Mouse (Mus musculus) MEL (cell line): ENCODE measurements around the gene Kcmf1. TPM values are rescaled to one million over a fixed set of nuclear protein-coding genes. Genes with fewer than 3 reads are reported as not detected.

ENCODE experiments used
- DNase-seq: peaks from one replicate; pipeline ENCODE4 v3.0.0; 2011; ENCODE audit warnings: low read depth, low spot score
- H3K27ac ChIP-seq: 2 replicates; pipeline ENCODE4 v1.5.1; 2012; ENCODE audit warnings: low read depth, mild to moderate bottlenecking, control low read depth, low read length, moderate library complexity; ENCODE audit not compliant: control insufficient read depth
- H3K27me3 ChIP-seq, 2 experiments: fragments of 150-350 bp in 1 of 2; sonication (generic) in 1 of 2; 2 replicates each; pipeline ENCODE4 v1.6.1; 2012; ENCODE audit warnings: low read length in 2 of 2, mild to moderate bottlenecking in 2 of 2, improper control_type of control experiment in 1 of 2, moderate library complexity in 1 of 2; ENCODE audit not compliant: insufficient read depth in 2 of 2, control insufficient read depth in 1 of 2
- H3K36me3 ChIP-seq, 2 experiments: 2 replicates each; pipeline ENCODE4 v1.6.1; 2012 to 2014; ENCODE audit warnings: low read length in 2 of 2, improper control_type of control experiment in 1 of 2, inconsistent platforms in 1 of 2, mild to moderate bottlenecking in 1 of 2; ENCODE audit not compliant: insufficient read depth in 2 of 2, control insufficient read depth in 1 of 2
- H3K4me1 ChIP-seq, 2 experiments: fragments of 150-350 bp in 1 of 2; sonication (generic) in 1 of 2; 2 replicates each; pipeline ENCODE4 v1.6.1; 2012; ENCODE audit warnings: low read length in 2 of 2, improper control_type of control experiment in 1 of 2, mild to moderate bottlenecking in 1 of 2; ENCODE audit not compliant: insufficient read depth in 2 of 2, control insufficient read depth in 1 of 2
- H3K4me3 ChIP-seq, 2 experiments: fragments of 150-350 bp in 1 of 2; sonication (generic) in 1 of 2; 2 replicates each; pipeline ENCODE4 v1.5.1; 2012; ENCODE audit warnings: low read depth in 2 of 2, low read length in 2 of 2, mild to moderate bottlenecking in 2 of 2, moderate library complexity in 2 of 2, control low read depth in 1 of 2, improper control_type of control experiment in 1 of 2; ENCODE audit not compliant: control insufficient read depth in 1 of 2, insufficient read depth in 1 of 2
- H3K79me2 ChIP-seq: 2 replicates; pipeline ENCODE4 v1.6.1; 2012; ENCODE audit warnings: mild to moderate bottlenecking, low read length, moderate library complexity; ENCODE audit not compliant: control insufficient read depth, poor library complexity, insufficient read depth
- H3K9ac ChIP-seq: 2 replicates; pipeline ENCODE4 v1.6.1; 2012; ENCODE audit warnings: low read depth, mild to moderate bottlenecking, control low read depth, low read length, moderate library complexity; ENCODE audit not compliant: control insufficient read depth, poor library complexity, severe bottlenecking
- H3K9me3 ChIP-seq: fragments of 150-350 bp; sonication (generic); replicated peaks from 2 replicates; pipeline ENCODE4 v1.6.1; 2012; ENCODE audit warnings: mild to moderate bottlenecking, low read length, improper control_type of control experiment, moderate library complexity; ENCODE audit not compliant: insufficient read depth
- BHLHE40 ChIP-seq: IDR thresholded peaks from 2 replicates; pipeline ENCODE4 v1.6.1; 2012; ENCODE audit warnings: low read depth, mild to moderate bottlenecking, inconsistent platforms, low read length, improper control_type of control experiment, borderline replicate concordance
- CHD1 ChIP-seq: IDR thresholded peaks from 2 replicates; pipeline ENCODE4 v1.6.1; 2012; ENCODE audit warnings: low read depth, mild to moderate bottlenecking, inconsistent platforms, low read length, improper control_type of control experiment
- CHD2 ChIP-seq: IDR thresholded peaks from 2 replicates; pipeline ENCODE4 v1.6.1; 2011; ENCODE audit warnings: low read length, improper control_type of control experiment
- CTCF ChIP-seq, 3 experiments: IDR thresholded peaks in 2 of 3; conservative IDR thresholded peaks in 1 of 3; 2 replicates each; pipeline ENCODE4 v1.5.1; 2011 to 2012; ENCODE audit warnings: low read length in 3 of 3, low read depth in 2 of 3, mild to moderate bottlenecking in 2 of 3, improper control_type of control experiment in 1 of 3, inconsistent platforms in 1 of 3, mixed read lengths in 1 of 3, moderate library complexity in 1 of 3; ENCODE audit not compliant: control insufficient read depth in 1 of 3, insufficient read depth in 1 of 3, poor library complexity in 1 of 3, severe bottlenecking in 1 of 3
- E2F4 ChIP-seq: IDR thresholded peaks from 2 replicates; pipeline ENCODE4 v1.6.1; 2011; ENCODE audit warnings: low read depth, low read length, improper control_type of control experiment, borderline replicate concordance
- ELF1 ChIP-seq: IDR thresholded peaks from 2 replicates; pipeline ENCODE4 v1.6.1; 2014; ENCODE audit warnings: low read depth, mild to moderate bottlenecking, inconsistent platforms, low read length, improper control_type of control experiment, moderate library complexity
- EP300 ChIP-seq, 2 experiments: IDR thresholded peaks; 2 replicates each; pipeline ENCODE4 v1.6.1; 2011; ENCODE audit warnings: improper control_type of control experiment in 2 of 2, low read length in 2 of 2, low read depth in 1 of 2, mild to moderate bottlenecking in 1 of 2
- GABPA ChIP-seq: IDR thresholded peaks from 2 replicates; pipeline ENCODE4 v1.6.1; 2012; ENCODE audit warnings: low read depth, mild to moderate bottlenecking, inconsistent platforms, low read length, improper control_type of control experiment, moderate library complexity
- GATA1 ChIP-seq: IDR thresholded peaks from 2 replicates; pipeline ENCODE4 v1.6.1; 2011; ENCODE audit warnings: low read depth, low read length, improper control_type of control experiment
- HCFC1 ChIP-seq: IDR thresholded peaks from 2 replicates; pipeline ENCODE4 v1.6.1; 2012; ENCODE audit warnings: low read depth, mild to moderate bottlenecking, inconsistent platforms, low read length, improper control_type of control experiment, moderate library complexity
- JUND ChIP-seq: IDR thresholded peaks from 2 replicates; pipeline ENCODE4 v1.6.1; 2011; ENCODE audit warnings: low read depth, mild to moderate bottlenecking, improper control_type of control experiment, low read length
- KAT2A ChIP-seq: conservative IDR thresholded peaks from 2 replicates; pipeline ENCODE4 v1.6.1; 2012; ENCODE audit warnings: low read depth, low read length, improper control_type of control experiment, inconsistent platforms
- MAFK ChIP-seq: IDR thresholded peaks from 2 replicates; pipeline ENCODE4 v1.6.1; 2011; ENCODE audit warnings: low read depth, mild to moderate bottlenecking, low read length, improper control_type of control experiment, borderline replicate concordance
- MAX ChIP-seq: IDR thresholded peaks from 2 replicates; pipeline ENCODE4 v1.6.1; 2011; ENCODE audit warnings: low read length, improper control_type of control experiment
- MAZ ChIP-seq: IDR thresholded peaks from 2 replicates; pipeline ENCODE4 v1.6.1; 2012; ENCODE audit warnings: low read depth, mild to moderate bottlenecking, inconsistent platforms, low read length, improper control_type of control experiment
- MEF2A ChIP-seq: IDR thresholded peaks from 2 replicates; pipeline ENCODE4 v1.6.1; 2014; ENCODE audit warnings: low read depth, mild to moderate bottlenecking, inconsistent platforms, low read length, improper control_type of control experiment; ENCODE audit not compliant: poor library complexity, insufficient replicate concordance, severe bottlenecking; ENCODE audit errors: extremely low read depth
- MXI1 ChIP-seq: IDR thresholded peaks from 2 replicates; pipeline ENCODE4 v1.6.1; 2011; ENCODE audit warnings: mild to moderate bottlenecking, low read depth, low read length, improper control_type of control experiment
- MYB ChIP-seq: IDR thresholded peaks from 2 replicates; pipeline ENCODE4 v1.6.1; 2011; ENCODE audit warnings: mild to moderate bottlenecking, low read depth, low read length, improper control_type of control experiment
- MYC ChIP-seq: IDR thresholded peaks from 2 replicates; pipeline ENCODE4 v1.6.1; 2011; ENCODE audit warnings: low read depth, mild to moderate bottlenecking, low read length, improper control_type of control experiment, moderate library complexity
- NELFE ChIP-seq: IDR thresholded peaks from 2 replicates; pipeline ENCODE4 v1.6.1; 2011; ENCODE audit warnings: low read depth, low read length, improper control_type of control experiment
- NRF1 ChIP-seq: IDR thresholded peaks from 2 replicates; pipeline ENCODE4 v1.6.1; 2014; ENCODE audit warnings: low read depth, mild to moderate bottlenecking, inconsistent platforms, low read length, improper control_type of control experiment, moderate library complexity; ENCODE audit not compliant: poor library complexity, insufficient read depth, severe bottlenecking
- POLR2A ChIP-seq, 2 experiments: IDR thresholded peaks; 2 replicates each; pipeline ENCODE4 v1.6.1; 2011 to 2012; ENCODE audit warnings: low read length in 2 of 2, mild to moderate bottlenecking in 2 of 2, control low read depth in 1 of 2, improper control_type of control experiment in 1 of 2, low read depth in 1 of 2, moderate library complexity in 1 of 2; ENCODE audit not compliant: control insufficient read depth in 1 of 2, insufficient read depth in 1 of 2, poor library complexity in 1 of 2
- POLR2AphosphoS2 ChIP-seq: IDR thresholded peaks from 2 replicates; pipeline ENCODE4 v1.6.1; 2011; ENCODE audit warnings: low read length, improper control_type of control experiment
- POLR2AphosphoS5 ChIP-seq: IDR thresholded peaks from 2 replicates; pipeline ENCODE4 v1.6.1; 2012; ENCODE audit warnings: low read depth, borderline replicate concordance, mild to moderate bottlenecking, inconsistent platforms, low read length, moderate library complexity, mixed read lengths
- RAD21 ChIP-seq: IDR thresholded peaks from 2 replicates; pipeline ENCODE4 v1.6.1; 2011; ENCODE audit warnings: mild to moderate bottlenecking, low read depth, low read length, improper control_type of control experiment
- SIN3A ChIP-seq: IDR thresholded peaks from 2 replicates; pipeline ENCODE4 v1.6.1; 2012; ENCODE audit warnings: low read length, improper control_type of control experiment, inconsistent platforms
- SMC3 ChIP-seq: IDR thresholded peaks from 2 replicates; pipeline ENCODE4 v1.6.1; 2011; ENCODE audit warnings: low read depth, low read length, improper control_type of control experiment
- TAL1 ChIP-seq: IDR thresholded peaks from 2 replicates; pipeline ENCODE4 v1.6.1; 2012; ENCODE audit warnings: mild to moderate bottlenecking, inconsistent platforms, low read length, moderate library complexity, mixed read lengths
- TBP ChIP-seq: IDR thresholded peaks from 2 replicates; pipeline ENCODE4 v1.8.0; 2011; ENCODE audit warnings: low read depth, low read length, improper control_type of control experiment
- UBTF ChIP-seq: IDR thresholded peaks from 2 replicates; pipeline ENCODE4 v1.6.1; 2012; ENCODE audit warnings: low read depth, mild to moderate bottlenecking, inconsistent platforms, low read length, improper control_type of control experiment, moderate library complexity, borderline replicate concordance; ENCODE audit not compliant: insufficient read depth
- USF1 ChIP-seq: IDR thresholded peaks from 2 replicates; pipeline ENCODE4 v1.6.1; 2014; ENCODE audit warnings: low read depth, mild to moderate bottlenecking, inconsistent platforms, low read length, improper control_type of control experiment, moderate library complexity
- USF2 ChIP-seq, 2 experiments: IDR thresholded peaks; 2 replicates each; pipeline ENCODE4 v1.6.1; 2011 to 2012; ENCODE audit warnings: improper control_type of control experiment in 2 of 2, low read length in 2 of 2, borderline replicate concordance in 1 of 2, inconsistent platforms in 1 of 2, low read depth in 1 of 2, mild to moderate bottlenecking in 1 of 2; ENCODE audit not compliant: insufficient read depth in 1 of 2
- ZC3H11A ChIP-seq: IDR thresholded peaks from 2 replicates; pipeline ENCODE4 v1.6.1; 2012; ENCODE audit warnings: low read depth, mild to moderate bottlenecking, inconsistent platforms, low read length, improper control_type of control experiment
- ZKSCAN1 ChIP-seq: IDR thresholded peaks from 2 replicates; pipeline ENCODE4 v1.6.1; 2012; ENCODE audit warnings: low read depth, mild to moderate bottlenecking, inconsistent platforms, low read length, improper control_type of control experiment, moderate library complexity
- ZMIZ1 ChIP-seq: IDR thresholded peaks from 2 replicates; pipeline ENCODE4 v1.6.1; 2012; ENCODE audit warnings: low read depth, mild to moderate bottlenecking, inconsistent platforms, low read length, improper control_type of control experiment, moderate library complexity
- ZNF384 ChIP-seq: IDR thresholded peaks from 2 replicates; pipeline ENCODE4 v1.6.1; 2012; ENCODE audit warnings: low read depth, mild to moderate bottlenecking, inconsistent platforms, low read length, improper control_type of control experiment
- polyA plus RNA-seq, 2 experiments: library from polyadenylated mRNA; stranded (reverse) in 1 of 2; unstranded in 1 of 2; fragments of >175 nt in 1 of 2; fragments of >200 nt in 1 of 2; gene quantifications; 2 replicates each; pipeline versions ENCODE4 v1.2.1 to v1.2.4; 2012; ENCODE audit warnings: low replicate concordance in 2 of 2, low read depth in 1 of 2; ENCODE audit not compliant: insufficient read length in 2 of 2, insufficient read depth in 1 of 2, missing spikeins in 1 of 2
- total RNA-seq: library from RNA; depleted of rRNA; stranded (reverse); fragments of 300-350 nt; gene quantifications from 2 replicates; pipeline ENCODE4 v1.2.3, GENCODE M21; 2012

Gene Kcmf1
- total and polyA plus RNA-seq, 3 experiments: 77.0 to 195 (median 133) TPM

GRCm38 (mm10) chr6:72880913-72881618 is 18.7 kb downstream of the Kcmf1 start:
- H3K36me3 ChIP-seq: peaks cover 0 to 25% of the 10 kb centered on the region in 2 experiments; a peak in 3 of 4 replicates
- H3K79me2 ChIP-seq: peaks cover 69% of the 10 kb centered on the region
- peak overlapping the region; percentile 42 for H3K9ac ChIP-seq
- no peaks in the 10 kb centered on the region for H3K9me3 ChIP-seq
- no peaks in the 10 kb centered on the region for H3K27me3 ChIP-seq
- DNase-seq: peak; percentile 86
- peak overlapping the region; percentile 21 to 23 for H3K4me3 ChIP-seq
- H3K27ac ChIP-seq: peak overlapping the region; percentile 65
- peaks cover 10 to 11% of the 10 kb centered on the region in 2 experiments for H3K4me1 ChIP-seq
- TF ChIP-seq BHLHE40: no peak
- peak; percentile 89 for TF ChIP-seq ZKSCAN1
- TF ChIP-seq POLR2AphosphoS5: no peak
- TF ChIP-seq USF2 (IDR thresholded peaks at IDR 0.05; ENCODE audit: borderline replicate concordance in 1 of 2, insufficient read depth in 1 of 2, low read depth in 1 of 2, low read length in 2 of 2): no peak
- peak; percentile 41; the same call in 1 of the 2 replicates for TF ChIP-seq ELF1
- TF ChIP-seq KAT2A: no peak
- TF ChIP-seq E2F4: no peak
- peak; percentile 53 to 56; a peak in 3 of 4 replicates for TF ChIP-seq EP300 (IDR thresholded peaks at IDR 0.05; ENCODE audit: low read depth in 1 of 2, low read length in 2 of 2)
- peak; percentile 60; the same call in 1 of the 2 replicates for TF ChIP-seq MAFK
- no peak for TF ChIP-seq ZC3H11A
- TF ChIP-seq UBTF: no peak
- 0 out of 2 replicates have a peak, but pooled peaks have one; percentile 14 for TF ChIP-seq GATA1
- TF ChIP-seq MXI1: peak; percentile 96
- TF ChIP-seq MAZ: no peak
- TF ChIP-seq POLR2AphosphoS2: no peak
- TF ChIP-seq POLR2A (IDR thresholded peaks at IDR 0.05; ENCODE audit: control insufficient read depth in 1 of 2, insufficient read depth in 1 of 2, low read depth in 1 of 2, low read length in 2 of 2, poor library complexity in 1 of 2): peak in 1 of 2 experiments; percentile 43; a peak in 1 of 4 replicates
- TF ChIP-seq CTCF (IDR thresholded peaks at IDR 0.05 in 2 of 3, conservative IDR thresholded peaks at IDR 0.05 in 1 of 3; ENCODE audit: control insufficient read depth in 1 of 3, insufficient read depth in 1 of 3, low read depth in 2 of 3, low read length in 3 of 3, poor library complexity in 1 of 3, severe bottlenecking in 1 of 3): no peak
- TF ChIP-seq SMC3: no peak
- TF ChIP-seq ZMIZ1: no peak
- no peak for TF ChIP-seq RAD21
- no peak for TF ChIP-seq NRF1
- TF ChIP-seq GABPA: no peak
- peak; percentile 93 for TF ChIP-seq SIN3A
- no peak for TF ChIP-seq CHD1
- no peak for TF ChIP-seq MEF2A
- TF ChIP-seq ZNF384: no peak
- no peak for TF ChIP-seq USF1
- no peak for TF ChIP-seq MYB
- 0 out of 2 replicates have a peak, but pooled peaks have one; percentile 16 for TF ChIP-seq TAL1
- TF ChIP-seq HCFC1: peak; percentile 36; the same call in 1 of the 2 replicates
- no peak for TF ChIP-seq NELFE
- TF ChIP-seq CHD2: no peak
- TF ChIP-seq JUND: peak; percentile 62; the same call in 1 of the 2 replicates
- TF ChIP-seq MYC: peak; percentile 87
- no peak for TF ChIP-seq TBP
- TF ChIP-seq MAX: peak; percentile 89
